Mouse (Mus musculus) retina, postnatal 1 day (tissue): Measurements from ENCODE around the gene Lenep.

Experiments
- DNase-seq: peaks from one replicate; pipeline ENCODE4 v3.0.0-alpha.2; 2012

Lenep gene

DNA sequence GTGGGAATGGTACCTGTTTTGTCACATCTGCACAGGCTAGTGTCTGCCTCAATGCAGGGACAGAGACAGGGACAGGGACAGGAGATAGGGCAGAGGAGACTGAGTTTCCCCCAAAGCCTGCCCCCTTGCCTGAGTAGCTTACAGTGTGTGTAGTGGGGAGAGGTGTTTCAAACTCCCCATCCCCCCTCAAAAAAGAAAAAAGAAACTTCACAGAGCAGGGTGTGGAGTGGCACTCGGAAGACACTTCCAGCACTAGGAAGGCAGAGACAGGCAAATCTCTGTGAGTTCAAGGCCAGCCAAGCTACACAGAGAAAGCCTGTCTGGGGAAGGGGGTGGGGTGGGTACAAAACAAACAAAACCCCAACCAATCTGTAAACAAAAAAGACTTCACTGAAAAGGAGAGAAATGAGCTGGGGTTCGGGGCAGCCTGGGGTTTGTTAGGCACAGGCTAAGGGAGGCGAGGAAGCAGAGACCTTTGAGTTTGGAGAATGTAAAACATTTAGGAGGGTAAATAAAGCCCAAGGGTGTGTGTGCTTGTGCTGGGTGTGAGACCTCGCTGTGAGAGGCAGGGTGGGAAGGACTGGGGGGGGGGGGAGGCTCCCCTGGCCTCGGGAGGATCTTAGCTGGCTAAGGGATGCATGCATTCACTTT lies 28.9 kb downstream of the Lenep start:
- no peak for DNase-seq

DNA sequence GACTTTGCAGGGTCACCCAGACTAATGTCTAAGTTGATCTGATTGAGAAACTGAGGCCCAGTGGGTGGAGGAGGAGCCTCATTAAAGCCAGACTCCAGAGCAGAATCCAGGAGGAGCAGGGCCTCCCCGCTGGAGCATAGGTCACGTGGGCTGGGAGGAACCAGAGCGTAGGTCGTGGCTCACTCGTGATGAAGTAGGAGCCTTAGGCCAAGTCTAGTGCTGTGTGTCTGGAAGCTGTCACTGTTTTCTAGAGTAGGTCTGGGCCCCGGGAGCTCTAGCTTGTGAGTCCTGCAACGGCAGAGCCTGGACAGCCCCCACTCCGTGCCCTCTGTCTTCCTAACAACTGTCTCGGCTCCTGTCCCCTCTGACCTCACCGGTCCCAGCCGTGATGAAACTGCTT lies 35.3 kb downstream of the Lenep start:
- DNase-seq, result no peak

DNA sequence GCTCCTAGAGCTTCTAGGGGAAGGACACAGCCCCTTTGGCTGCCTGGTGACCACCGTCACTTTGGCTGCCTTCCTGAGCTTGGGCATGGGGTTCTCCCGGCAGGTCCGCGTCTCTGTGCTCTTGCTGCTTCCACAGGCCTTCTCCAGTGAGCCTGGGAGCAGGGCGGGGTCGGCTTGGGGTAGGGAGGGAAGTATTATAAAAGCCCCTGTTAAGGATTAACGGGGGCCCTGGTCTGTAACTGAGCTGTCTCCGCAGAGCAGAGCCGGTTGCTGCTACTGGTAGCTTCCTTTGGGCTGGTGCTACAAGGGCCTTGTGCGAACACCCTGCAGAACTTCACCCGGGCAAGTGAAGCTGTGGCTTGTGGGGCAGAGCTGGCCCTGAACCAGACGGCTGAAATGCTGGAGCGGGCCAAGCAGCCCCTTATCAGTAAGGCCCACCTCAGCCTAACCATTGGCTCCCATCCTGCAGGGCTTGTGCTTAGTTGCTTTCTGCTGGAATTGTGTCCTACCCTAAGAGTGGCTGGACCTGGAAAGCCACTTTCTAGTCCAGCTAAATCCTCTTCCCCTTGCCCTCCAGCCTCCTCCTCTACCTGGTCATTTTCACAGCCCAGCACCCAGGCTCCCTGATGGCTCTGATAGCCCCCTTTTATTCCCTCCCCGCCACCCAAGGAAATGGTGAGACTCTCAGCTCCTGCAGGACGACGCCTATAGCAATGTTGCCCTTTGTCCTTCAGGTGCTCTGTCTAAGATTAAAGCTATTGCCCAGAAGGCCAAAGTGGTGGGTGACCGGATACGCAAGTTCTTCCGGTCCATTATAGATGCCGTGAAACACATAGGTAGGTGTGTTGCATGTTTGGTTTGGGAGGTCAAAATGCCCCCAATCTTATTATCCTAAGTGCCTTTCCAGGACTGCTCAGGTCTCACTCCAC lies 36.8 kb downstream of the Lenep start:
- DNase-seq, result no peak

DNA sequence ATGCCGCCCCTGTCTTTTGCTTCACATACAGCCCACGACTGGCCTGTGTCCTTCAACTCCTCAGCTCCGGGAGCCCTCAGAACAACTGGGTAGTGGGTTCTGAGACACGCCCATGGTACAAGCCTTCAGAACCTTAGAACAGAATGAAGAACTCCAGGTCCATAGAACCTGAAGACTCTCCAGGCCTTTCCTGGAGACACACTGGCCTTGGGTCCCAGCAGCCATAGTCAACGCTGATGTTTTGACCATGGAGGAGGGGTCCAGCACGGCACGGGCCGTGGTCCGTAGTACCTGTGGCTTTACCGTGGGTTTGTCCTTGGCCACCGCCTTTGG lies 37.5 kb downstream of the Lenep start, which contains the start of gene Dcst1:
Gene Dcst1 (minus strand): TSS at position 101 of the 333 bp plus-strand sequence.
- DNase-seq, result no peak

DNA sequence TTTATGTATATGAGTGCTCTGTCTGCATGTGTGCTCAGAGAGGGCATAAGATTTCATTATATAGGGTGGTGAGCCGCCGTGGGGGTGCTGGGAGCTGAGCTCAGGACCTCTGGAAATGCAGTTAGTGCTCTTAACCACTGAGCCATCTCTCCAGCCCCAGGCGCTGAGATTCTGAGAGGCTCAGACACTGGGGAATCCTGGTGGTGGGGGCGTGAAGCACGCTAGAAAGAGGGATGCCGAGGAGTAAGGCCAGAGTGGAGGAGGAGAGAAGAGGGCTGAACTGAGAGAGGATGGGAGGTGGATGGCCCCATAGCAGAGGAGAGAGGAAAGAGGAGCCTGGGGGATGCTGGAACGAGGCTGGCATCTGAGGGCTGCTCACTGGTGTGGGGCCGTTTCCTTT lies 38.0 kb downstream of the Lenep start:
- DNase-seq, result no peak

GRCm38 (mm10) chr3:89361675-89362074 lies 40.9 kb downstream of the Lenep start, which contains the start of gene Dcst2:
Dcst2 (plus strand) TSS chr3:89361975.
- no peak for DNase-seq

DNA sequence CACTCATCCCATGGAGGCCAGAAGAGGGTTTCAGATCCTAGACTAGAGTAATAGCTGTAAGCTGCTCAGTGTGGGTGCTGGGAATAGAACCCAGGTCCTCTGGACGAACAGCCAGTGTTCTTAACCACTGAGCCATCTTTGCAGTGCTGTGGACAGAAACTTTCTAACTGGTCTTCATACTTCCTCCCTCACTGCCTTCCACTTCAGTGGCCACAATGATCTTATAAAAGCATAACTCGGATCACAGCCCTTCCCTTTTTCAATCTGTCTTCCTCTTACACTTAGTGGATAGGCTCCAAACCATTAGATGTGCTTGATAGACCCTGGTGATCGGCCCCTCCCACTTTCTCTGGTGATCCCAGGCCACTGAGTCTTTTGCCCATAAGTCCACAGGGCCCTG lies 42.4 kb downstream of the Lenep start:
- DNase-seq, result no peak

DNA sequence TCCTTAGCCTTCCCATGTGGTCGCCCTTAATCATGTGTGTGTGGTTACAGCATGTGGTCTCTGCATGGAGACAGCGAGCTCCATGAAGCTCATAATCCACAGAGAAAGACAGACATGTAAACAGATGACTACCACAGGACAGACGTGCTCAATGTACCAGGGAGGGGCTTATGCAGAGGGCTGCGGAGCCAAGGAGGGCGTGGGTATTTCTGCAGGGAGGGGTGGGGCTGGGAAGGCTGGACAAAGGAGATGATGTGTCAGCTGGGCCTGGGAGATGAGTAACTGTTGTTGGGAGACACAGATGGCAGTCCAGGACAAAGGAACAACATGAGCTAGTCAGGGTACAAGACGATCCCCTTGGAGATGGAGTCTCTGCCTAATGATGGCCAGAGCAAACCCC lies 43.0 kb downstream of the Lenep start:
- DNase-seq, result peak; percentile 48

GRCm38 (mm10) chr3:89356029-89356428 lies 46.6 kb downstream of the Lenep start:
- DNase-seq, result no peak

DNA sequence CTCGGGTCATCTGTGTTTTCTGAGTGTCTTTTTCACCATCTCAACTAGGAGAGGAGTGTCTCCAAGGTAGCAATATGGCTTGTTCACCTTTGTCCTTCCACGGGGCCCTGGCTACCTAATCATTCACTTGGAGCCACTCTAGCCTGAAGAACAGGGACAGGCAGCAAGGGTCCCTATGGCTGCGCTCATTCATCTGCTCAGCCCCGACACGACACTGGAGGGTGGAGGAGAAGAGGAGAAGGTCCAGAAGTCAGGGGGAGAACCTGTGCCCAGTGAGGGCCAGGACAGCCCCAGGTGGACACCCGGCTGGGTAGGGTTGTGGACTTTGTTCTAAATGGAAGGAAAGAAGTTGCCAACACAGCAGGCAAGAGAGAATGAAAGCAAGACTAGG lies 47.1 kb downstream of the Lenep start:
- no peak for DNase-seq

GRCm38 (mm10) chr3:89354816-89355511 lies 47.6 kb downstream of the Lenep start:
- DNase-seq, result peak; percentile 87

- DNase-seq, result no peak
These were observed 51.3 kb downstream of the Lenep start for GRCm38 (mm10) chr3:89351271-89351670.
